Mouse (Mus musculus): ENCODE measurements at regions not wholly inside any gene's neighbourhood (a gene's known extent, or its start where the extent isn't known, plus 50 kb on each side); places are given as distances from the start of the nearest gene placed in this dataset.
"Not testable (repeated sequence)": the region's sequence is repeated elsewhere in the genome, so short reads cannot be mapped to it uniquely, and the experiment has no call there.

DNA sequence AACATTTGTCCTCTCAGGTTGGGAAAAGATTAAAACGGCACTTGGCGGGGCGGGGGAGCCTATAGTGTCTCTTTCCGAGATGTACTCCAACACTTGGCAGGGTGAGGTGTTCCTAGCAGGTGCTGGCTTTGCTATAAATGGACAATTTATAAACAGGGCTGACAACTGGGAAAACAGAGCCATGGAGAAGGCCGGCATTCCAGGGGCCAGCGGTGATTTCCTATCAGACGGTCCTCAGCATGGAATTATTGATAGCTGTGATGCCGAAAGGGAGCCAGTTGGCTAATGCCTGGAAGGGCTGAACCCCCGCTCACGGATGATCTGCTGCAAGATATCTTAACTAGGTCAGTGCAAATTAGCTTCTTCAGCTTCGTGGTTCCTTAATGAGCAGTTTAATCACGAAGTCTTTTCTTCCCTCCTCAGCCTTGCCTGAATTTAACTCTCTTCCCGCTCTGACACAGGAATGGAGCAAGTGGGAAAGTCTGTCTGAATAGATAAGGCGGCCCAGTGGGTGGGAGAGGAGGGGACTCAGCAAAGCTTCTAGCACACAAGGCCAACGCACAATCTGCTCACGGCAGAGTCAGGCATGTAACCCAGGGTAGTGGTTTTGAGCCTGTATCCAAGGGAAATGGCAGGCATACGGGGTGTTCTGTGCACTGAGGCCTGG, 61.1 kb upstream of the Map3k1 start:
- 84% methylated on average over 17 of the region's 17 CpGs for WGBS

DNA sequence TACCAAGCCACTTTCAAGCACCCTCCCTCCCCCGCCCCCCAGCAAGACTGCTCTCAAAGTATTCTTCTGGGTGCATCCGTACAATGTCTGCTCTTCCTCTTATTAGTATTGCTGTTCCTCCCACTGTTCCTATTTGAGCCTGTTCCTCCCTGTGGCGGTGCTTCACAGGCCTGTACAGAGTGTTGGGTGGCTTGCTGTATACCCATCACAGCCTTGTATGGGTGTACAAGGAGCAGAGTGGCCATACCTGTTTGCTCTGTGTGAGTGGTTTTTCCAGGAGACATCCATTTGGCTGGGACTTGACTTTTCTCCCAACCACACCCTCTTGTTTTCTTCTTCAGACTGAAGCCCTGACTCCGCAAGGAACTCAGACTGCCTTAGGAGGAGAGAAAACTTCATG, 61.7 kb upstream of the Map3k1 start:
- Histone ChIP-seq H3K27ac (ENCODE audit: insufficient read depth, low read length) (no peak overlapping the region), H3K36me3 (ENCODE audit: control insufficient read depth, insufficient read depth, low read length) (no peaks in the 10 kb centered on the region), H3K27me3 (ENCODE audit: control insufficient read depth, insufficient read depth, low read length) (no peaks in the 10 kb centered on the region), H3K4me3 (ENCODE audit: extremely low read depth, insufficient read depth, insufficient read length) (no peak overlapping the region), H3K4me1 (ENCODE audit: control insufficient read depth, insufficient read depth, insufficient read length) (peaks cover 8% of the 10 kb centered on the region; the same call in 1 of the 2 replicates)
- no peak for DNase-seq (ENCODE audit: low read depth in 1 of 2, low spot score in 2 of 2)
- TF ChIP-seq CTCF (IDR thresholded peaks at IDR 0.05; ENCODE audit: extremely low read depth, insufficient read depth, insufficient read length, insufficient replicate concordance) (no peak), POLR2A (IDR thresholded peaks at IDR 0.05; ENCODE audit: low read depth, low read length) (no peak)
- WGBS, result 83% methylated on average over 4 of the region's 4 CpGs

More for the DNA sequence above, 61.1 kb upstream of the Map3k1 start:
- Histone ChIP-seq H3K27ac (ENCODE audit: insufficient read depth, low read length) (0 out of 2 replicates have a peak overlapping the region, but pooled peaks have one; percentile 8), H3K4me3 (ENCODE audit: extremely low read depth, insufficient read depth, insufficient read length) (no peak overlapping the region), H3K4me1 (ENCODE audit: control insufficient read depth, insufficient read depth, insufficient read length) (peaks cover 8% of the 10 kb centered on the region; the same call in 1 of the 2 replicates), H3K27me3 (ENCODE audit: control insufficient read depth, insufficient read depth, low read length) (no peaks in the 10 kb centered on the region), H3K36me3 (ENCODE audit: control insufficient read depth, insufficient read depth, low read length) (no peaks in the 10 kb centered on the region)
- no peak for DNase-seq (ENCODE audit: low read depth in 1 of 2, low spot score in 2 of 2)
- TF ChIP-seq POLR2A (IDR thresholded peaks at IDR 0.05; ENCODE audit: low read depth, low read length) (no peak), CTCF (IDR thresholded peaks at IDR 0.05; ENCODE audit: extremely low read depth, insufficient read depth, insufficient read length, insufficient replicate concordance) (no peak)

DNA sequence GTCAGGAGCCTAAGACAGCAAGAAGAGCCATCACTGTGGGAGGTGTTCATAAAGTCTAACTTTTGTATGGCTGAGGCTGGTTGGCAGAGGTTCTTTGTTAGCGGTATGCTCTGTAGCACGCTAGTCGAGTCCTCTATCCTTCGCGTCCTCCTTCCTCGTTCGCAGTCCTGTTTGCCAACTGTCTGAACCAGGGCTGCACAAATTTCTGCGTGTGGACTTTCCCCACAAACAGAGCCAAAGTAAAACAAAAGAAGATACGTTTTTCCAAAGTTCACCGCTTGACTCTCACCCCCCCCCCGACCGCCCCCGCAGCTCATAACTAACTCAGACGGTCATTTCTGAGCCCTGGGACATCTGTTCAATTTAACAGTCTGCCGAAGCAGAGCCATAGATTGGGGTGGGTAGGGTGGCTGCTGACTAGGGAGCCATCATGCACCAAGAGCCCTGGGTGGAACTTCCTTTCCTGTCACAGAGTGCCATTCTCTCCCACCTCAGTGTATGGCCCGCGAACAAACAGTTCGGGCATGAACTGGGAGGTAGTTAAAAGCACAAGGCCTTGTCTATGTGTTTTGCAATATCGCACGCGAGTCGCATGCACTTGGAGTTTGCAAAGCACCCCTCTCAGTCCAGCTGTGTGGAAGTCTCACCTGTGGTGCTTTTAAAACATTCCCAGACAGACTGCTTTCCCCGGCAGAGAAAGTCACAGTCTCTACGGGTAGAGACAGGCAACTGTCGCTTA, 63.0 kb upstream of the Map3k1 start:
- DNase-seq (ENCODE audit: low read depth in 1 of 2, low spot score in 2 of 2), result no peak
- Histone ChIP-seq H3K36me3 (ENCODE audit: control insufficient read depth, insufficient read depth, low read length) (no peaks in the 10 kb centered on the region), H3K4me3 (ENCODE audit: extremely low read depth, insufficient read depth, insufficient read length) (no peak overlapping the region), H3K4me1 (ENCODE audit: control insufficient read depth, insufficient read depth, insufficient read length) (peaks cover 8% of the 10 kb centered on the region; the same call in 1 of the 2 replicates), H3K27ac (ENCODE audit: insufficient read depth, low read length) (no peak overlapping the region), H3K27me3 (ENCODE audit: control insufficient read depth, insufficient read depth, low read length) (no peaks in the 10 kb centered on the region)
- WGBS, result 93% methylated on average over 25 of the region's 25 CpGs
- no peak for TF ChIP-seq CTCF (IDR thresholded peaks at IDR 0.05; ENCODE audit: extremely low read depth, insufficient read depth, insufficient read length, insufficient replicate concordance)
- no peak for TF ChIP-seq POLR2A (IDR thresholded peaks at IDR 0.05; ENCODE audit: low read depth, low read length)

DNA sequence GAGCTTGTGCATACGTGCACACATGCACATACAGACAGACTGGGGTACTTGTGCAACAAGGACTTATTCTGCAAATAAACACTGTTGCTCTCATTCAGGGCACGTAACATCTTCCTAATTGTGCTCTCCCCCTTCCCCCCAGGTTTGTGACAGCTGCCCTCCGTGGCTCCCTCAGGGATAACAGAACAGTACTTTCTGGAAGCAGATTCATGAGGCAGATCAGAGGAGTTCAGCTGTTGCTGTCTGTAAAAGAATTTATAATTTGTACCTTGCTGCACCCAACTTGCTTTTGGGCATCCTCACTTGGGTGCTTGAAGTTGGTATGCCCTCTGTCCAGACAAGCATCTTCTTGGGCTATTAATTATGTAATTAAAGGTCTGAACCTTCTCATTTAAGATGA, 65.5 kb upstream of the Map3k1 start:
- Histone ChIP-seq H3K4me3 (ENCODE audit: extremely low read depth, insufficient read depth, insufficient read length) (no peak overlapping the region), H3K36me3 (ENCODE audit: control insufficient read depth, insufficient read depth, low read length) (no peaks in the 10 kb centered on the region), H3K27me3 (ENCODE audit: control insufficient read depth, insufficient read depth, low read length) (no peaks in the 10 kb centered on the region), H3K27ac (ENCODE audit: insufficient read depth, low read length) (no peak overlapping the region), H3K4me1 (ENCODE audit: control insufficient read depth, insufficient read depth, insufficient read length) (peaks cover 4% of the 10 kb centered on the region; the same call in 1 of the 2 replicates)
- DNase-seq (ENCODE audit: low read depth in 1 of 2, low spot score in 2 of 2), result no peak
- WGBS, result 86% methylated on average over 3 of the region's 3 CpGs
- TF ChIP-seq POLR2A (IDR thresholded peaks at IDR 0.05; ENCODE audit: low read depth, low read length) (no peak), CTCF (IDR thresholded peaks at IDR 0.05; ENCODE audit: extremely low read depth, insufficient read depth, insufficient read length, insufficient replicate concordance) (no peak)

DNA sequence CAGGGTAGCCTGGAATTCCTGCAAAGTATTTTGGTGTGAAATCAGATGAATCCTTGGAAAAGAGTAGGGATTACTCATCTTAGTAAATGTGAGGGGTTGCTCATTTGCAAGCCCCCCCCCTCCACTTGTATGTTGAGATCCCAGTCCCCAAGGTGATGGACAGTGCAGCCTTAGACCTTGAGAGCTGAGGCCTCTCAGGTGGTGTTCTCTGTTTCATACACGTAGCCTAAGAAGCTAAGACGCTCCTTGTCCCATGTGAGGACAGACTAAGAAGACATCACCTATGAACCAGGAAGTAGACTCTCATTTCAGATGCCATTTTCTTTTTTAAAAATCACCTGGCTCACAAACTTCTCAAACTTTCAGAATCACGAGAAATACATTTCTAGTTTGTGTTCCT, 67.6 kb upstream of the Map3k1 start:
- Histone ChIP-seq H3K36me3 (ENCODE audit: control insufficient read depth, insufficient read depth, low read length) (no peaks in the 10 kb centered on the region), H3K27ac (ENCODE audit: insufficient read depth, low read length) (no peak overlapping the region), H3K27me3 (ENCODE audit: control insufficient read depth, insufficient read depth, low read length) (no peaks in the 10 kb centered on the region), H3K4me1 (ENCODE audit: control insufficient read depth, insufficient read depth, insufficient read length) (no peaks in the 10 kb centered on the region), H3K4me3 (ENCODE audit: extremely low read depth, insufficient read depth, insufficient read length) (no peak overlapping the region)
- DNase-seq (ENCODE audit: low read depth in 1 of 2, low spot score in 2 of 2), result no peak
- TF ChIP-seq CTCF (IDR thresholded peaks at IDR 0.05; ENCODE audit: extremely low read depth, insufficient read depth, insufficient read length, insufficient replicate concordance) (no peak), POLR2A (IDR thresholded peaks at IDR 0.05; ENCODE audit: low read depth, low read length) (no peak)
- 93% methylated on average over 3 of the region's 3 CpGs for WGBS

DNA sequence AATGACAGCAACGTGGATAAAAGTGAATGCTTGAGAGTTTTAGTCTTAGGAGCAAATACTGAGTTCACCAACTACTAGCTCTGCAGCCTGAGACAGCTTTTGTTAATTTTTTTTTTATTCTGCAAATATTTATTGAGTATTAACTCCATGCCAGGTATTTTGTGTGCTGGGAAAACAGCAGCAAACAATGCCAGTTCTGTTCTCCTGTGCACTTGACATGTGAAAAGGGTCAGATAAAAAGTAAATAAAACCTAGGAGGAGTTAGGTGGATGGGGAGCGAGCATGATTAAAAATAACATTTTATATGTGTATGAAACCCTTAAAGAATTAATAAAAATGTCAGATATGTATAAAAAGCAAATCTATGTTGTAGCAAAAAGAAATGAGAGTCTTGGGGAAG, 68.1 kb upstream of the Map3k1 start:
- no peak for DNase-seq (ENCODE audit: low read depth in 1 of 2, low spot score in 2 of 2)
- TF ChIP-seq CTCF (IDR thresholded peaks at IDR 0.05; ENCODE audit: extremely low read depth, insufficient read depth, insufficient read length, insufficient replicate concordance), result no peak
- no peak for TF ChIP-seq POLR2A (IDR thresholded peaks at IDR 0.05; ENCODE audit: low read depth, low read length)
- WGBS, result 88% methylated on average over 2 of the region's 2 CpGs

DNA sequence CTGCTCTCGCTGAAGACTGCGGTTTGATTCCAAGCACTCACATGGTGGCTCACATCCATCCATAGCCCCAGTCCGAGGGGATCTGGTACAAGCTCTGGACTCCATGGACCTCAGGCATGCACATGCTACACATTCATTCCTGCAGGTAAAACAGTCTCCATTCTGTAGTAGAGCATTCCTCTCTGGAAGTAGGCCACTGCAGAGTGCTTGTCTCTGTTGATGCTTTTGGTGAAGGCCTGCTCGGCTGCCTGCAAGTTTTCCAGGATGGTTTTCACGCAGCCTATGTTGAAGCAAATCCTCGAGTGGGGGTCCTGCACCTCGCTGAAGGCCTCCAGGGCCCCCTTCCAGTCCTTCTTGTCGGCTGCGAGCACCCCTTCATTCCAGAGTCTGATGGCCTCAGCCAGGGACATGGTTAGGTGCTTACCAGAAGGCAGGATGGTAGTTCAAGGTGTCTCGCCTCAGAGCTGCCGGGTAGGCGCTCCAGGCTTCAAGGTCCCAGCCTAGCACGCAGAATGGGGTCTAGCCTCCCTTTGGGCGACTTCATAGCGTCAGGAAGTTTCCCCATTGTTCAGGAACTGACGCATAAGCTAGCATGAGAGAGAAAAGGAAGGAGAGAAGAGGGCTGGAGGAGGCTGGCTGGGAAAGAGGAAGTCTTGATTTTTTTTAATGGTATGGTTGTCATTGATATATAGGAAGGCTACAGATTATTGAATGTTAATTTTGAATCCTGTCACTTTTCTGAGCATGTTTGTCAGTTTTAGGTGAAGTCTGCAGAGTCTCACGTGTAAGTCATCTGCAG, 75.2 kb upstream of the Map3k1 start:
- not testable (repeated sequence) for H3K4me1 ChIP-seq (ENCODE audit: control insufficient read depth, insufficient read depth, insufficient read length); H3K27me3 ChIP-seq (ENCODE audit: control insufficient read depth, insufficient read depth, low read length); H3K27ac ChIP-seq (ENCODE audit: insufficient read depth, low read length); H3K4me3 ChIP-seq (ENCODE audit: extremely low read depth, insufficient read depth, insufficient read length); H3K36me3 ChIP-seq (ENCODE audit: control insufficient read depth, insufficient read depth, low read length); DNase-seq (ENCODE audit: low read depth in 1 of 2, low spot score in 2 of 2)
- 80% methylated on average over 17 of the region's 17 CpGs for WGBS

More for the DNA sequence above, 68.1 kb upstream of the Map3k1 start:
- no peaks in the 10 kb centered on the region for H3K4me1 ChIP-seq (ENCODE audit: control insufficient read depth, insufficient read depth, insufficient read length)
- no peak overlapping the region for H3K4me3 ChIP-seq (ENCODE audit: extremely low read depth, insufficient read depth, insufficient read length)
- no peaks in the 10 kb centered on the region for H3K36me3 ChIP-seq (ENCODE audit: control insufficient read depth, insufficient read depth, low read length)
- no peaks in the 10 kb centered on the region for H3K27me3 ChIP-seq (ENCODE audit: control insufficient read depth, insufficient read depth, low read length)
- no peak overlapping the region for H3K27ac ChIP-seq (ENCODE audit: insufficient read depth, low read length)

All from spleen, adult 2 months (tissue).